Mouse (Mus musculus) bone marrow macrophage, adult 2 months (primary cell): Measurements from ENCODE around the gene Fads1. TPM values are rescaled to one million over a fixed set of nuclear protein-coding genes. Genes with fewer than 3 reads are reported as not detected.

Experiments used
- H3K27ac ChIP-seq: 2 replicates; pipeline ENCODE4 v1.5.1; 2012; ENCODE audit warnings: low read depth, low read length; ENCODE audit not compliant: insufficient read depth
- H3K4me1 ChIP-seq: 2 replicates; pipeline ENCODE4 v1.6.1; 2012; ENCODE audit warnings: low read length; ENCODE audit not compliant: control insufficient read depth, insufficient read depth
- H3K4me3 ChIP-seq: 2 replicates; pipeline ENCODE4 v1.5.1; 2012; ENCODE audit warnings: mild to moderate bottlenecking, low read length, moderate library complexity; ENCODE audit not compliant: insufficient read depth
- CTCF ChIP-seq: IDR thresholded peaks from 2 replicates; pipeline ENCODE4 v1.5.1; 2012; ENCODE audit warnings: low read depth, mild to moderate bottlenecking, low read length, moderate library complexity
- POLR2A ChIP-seq: IDR thresholded peaks from 2 replicates; pipeline ENCODE4 v1.6.1; 2012; ENCODE audit warnings: mild to moderate bottlenecking, low read depth, low read length, borderline replicate concordance
- polyA plus RNA-seq: library from polyadenylated mRNA; stranded (reverse); fragments of >200 nt; gene quantifications from 2 replicates; pipeline ENCODE4 v1.2.4, GENCODE M21; 2012; ENCODE audit not compliant: missing spikeins, insufficient read depth, insufficient read length

The Fads1 gene
- polyA plus RNA-seq, 1 experiment = 119 TPM

GRCm38 (mm10) chr19:10239975-10240653 is 57.4 kb downstream of the Fads1 start:
- no peak overlapping the region for H3K27ac ChIP-seq
- peak overlapping the region; percentile 58 for H3K4me3 ChIP-seq
- 0 out of 2 replicates have a peak, but pooled peaks cover 3% of the 10 kb centered on the region for H3K4me1 ChIP-seq
- TF ChIP-seq CTCF (no peak), POLR2A (no peak)

- H3K4me1 ChIP-seq = 0 out of 2 replicates have a peak, but pooled peaks cover 3% of the 10 kb centered on the region
- no peak for TF ChIP-seq POLR2A
- TF ChIP-seq CTCF = peak; percentile 99
- no peak within 1 kb of the TSS for H3K27ac ChIP-seq
- H3K4me3 ChIP-seq = peak within 1 kb of the TSS; percentile 58
Measured at GRCm38 (mm10) chr19:10240654-10241305, 58.1 kb downstream of the Fads1 start, which contains the start of gene Myrf. Gene Myrf (minus strand): TSS chr19:10240748.

- H3K27ac ChIP-seq = no peak overlapping the region
- no peak for TF ChIP-seq POLR2A
- TF ChIP-seq CTCF = no peak
- no peak overlapping the region for H3K4me3 ChIP-seq
- 0 out of 2 replicates have a peak, but pooled peaks cover 3% of the 10 kb centered on the region for H3K4me1 ChIP-seq
Measured at GRCm38 (mm10) chr19:10242916-10243315, 60.2 kb downstream of the Fads1 start.

- Histone ChIP-seq H3K4me1 (0 out of 2 replicates have a peak, but pooled peaks cover 3% of the 10 kb centered on the region), H3K27ac (no peak overlapping the region), H3K4me3 (no peak overlapping the region)
- no peak for TF ChIP-seq POLR2A
- TF ChIP-seq CTCF = peak; percentile 37
Measured at GRCm38 (mm10) chr19:10244183-10244582, 61.5 kb downstream of the Fads1 start.

Other genes starting within 250 kb of the Fads1 start
- 20,335 and 20,363 TPM in 2 replicates for gene Fth1, start 202.3 kb upstream of the Fads1 start, polyA plus RNA-seq
- gene Best1, start 181.3 kb upstream of the Fads1 start, polyA plus RNA-seq = 0.44 and 2.3 TPM in 2 replicates
- 156 and 178 TPM in 2 replicates for gene Rab3il1, start 181.2 kb upstream of the Fads1 start, polyA plus RNA-seq
- gene Fads3, start 141.3 kb upstream of the Fads1 start, polyA plus RNA-seq = 4.6 and 6.5 TPM in 2 replicates
- 6.4 and 10.8 TPM in 2 replicates for gene Fads2, start 81.1 kb upstream of the Fads1 start, polyA plus RNA-seq
- gene Tmem258, start 21.1 kb downstream of the Fads1 start, polyA plus RNA-seq = 146 and 159 TPM in 2 replicates
- gene Fen1, start 21.3 kb downstream of the Fads1 start, polyA plus RNA-seq = 31.1 and 31.2 TPM in 2 replicates
- gene Myrf, start 57.9 kb downstream of the Fads1 start, polyA plus RNA-seq = 0.12 TPM in 1 of 2 replicates, not detected in the other
- 2.8 and 3.2 TPM in 2 replicates for gene Dagla, start 122.0 kb downstream of the Fads1 start, polyA plus RNA-seq
- gene Syt7, start 206.2 kb downstream of the Fads1 start, polyA plus RNA-seq = not detected in 2 replicates